Mouse (Mus musculus) kidney, adult 2 months (tissue): ENCODE measurements at regions not wholly inside any gene's neighbourhood (a gene's known extent, or its start where the extent isn't known, plus 50 kb on each side); places are given as distances from the start of the nearest gene placed in this dataset.
"Not testable (repeated sequence)": the region's sequence is repeated elsewhere in the genome, so short reads cannot be mapped to it uniquely, and the experiment has no call there.

ENCODE experiments used
- DNase-seq: peaks from one replicate; pipeline ENCODE4 v3.0.0; 2021
- H3K27ac ChIP-seq: fragments of 200-500 bp; 2 replicates; pipeline ENCODE4 v1.5.1; 2012; ENCODE audit warnings: low read depth, low read length, control low read depth, inconsistent platforms; ENCODE audit not compliant: insufficient read depth
- H3K27me3 ChIP-seq: fragments of 200-500 bp; replicated peaks from 2 replicates; pipeline ENCODE4 v1.6.1; 2012; ENCODE audit warnings: mild to moderate bottlenecking, moderate library complexity, low read length, inconsistent platforms; ENCODE audit not compliant: control insufficient read depth, insufficient read depth
- H3K36me3 ChIP-seq: fragments of 200-500 bp; 2 replicates; pipeline ENCODE4 v1.6.1; 2012; ENCODE audit warnings: mild to moderate bottlenecking, moderate library complexity, low read length, inconsistent platforms; ENCODE audit not compliant: control insufficient read depth, insufficient read depth
- H3K4me1 ChIP-seq: fragments of 200-500 bp; 2 replicates; pipeline ENCODE4 v1.6.1; 2011; ENCODE audit warnings: low read length; ENCODE audit not compliant: control insufficient read depth, insufficient read depth
- H3K4me3 ChIP-seq: fragments of 200-500 bp; 2 replicates; pipeline ENCODE4 v1.5.1; 2011; ENCODE audit warnings: mild to moderate bottlenecking, low read depth, low read length, control low read depth; ENCODE audit not compliant: insufficient read depth
- CTCF ChIP-seq: fragments of 200-500 bp; conservative IDR thresholded peaks from 2 replicates; pipeline ENCODE4 v1.5.1; 2011; ENCODE audit warnings: low read depth, mild to moderate bottlenecking, control low read depth, low read length, moderate library complexity, mixed read lengths; ENCODE audit not compliant: insufficient read depth, insufficient read length
- POLR2A ChIP-seq: fragments of 200-500 bp; IDR thresholded peaks from one replicate; pipeline ENCODE4 v1.6.1; 2011; ENCODE audit warnings: low read depth, low read length, control low read depth
- WGBS: fragments of 180-500 bp; shearing (Covaris S2); methylation state at CpG from one replicate; pipeline ENCODE4 v1.1.7; 2018; 5-methylcytosine and 5-hydroxymethylcytosine counted together

DNA sequence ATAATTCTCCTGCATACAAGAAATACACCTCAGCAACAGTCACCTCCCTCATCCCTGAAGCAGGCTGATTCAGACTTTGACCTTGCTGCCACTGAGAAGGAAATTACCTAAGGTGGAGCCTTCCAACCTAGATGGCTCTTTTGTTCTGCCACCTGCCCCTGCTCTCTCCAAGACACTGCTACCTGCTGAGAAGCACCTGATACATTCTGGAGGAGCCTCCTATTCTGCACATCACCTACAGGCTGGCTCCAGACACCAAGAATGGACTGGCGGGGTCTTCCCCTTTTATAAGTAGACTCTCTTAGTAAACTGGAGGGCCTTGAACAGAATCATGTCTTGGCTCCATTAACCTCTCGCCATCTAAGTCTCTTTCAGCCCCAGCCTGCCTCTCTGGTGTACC, 1149.5 kb upstream of the 2610301B20Rik start:
- DNase-seq, H3K27ac ChIP-seq, H3K4me3 ChIP-seq, H3K4me1 ChIP-seq, H3K27me3 ChIP-seq, H3K36me3 ChIP-seq: not testable (repeated sequence)
- 88% methylated on average over 2 of the region's 2 CpGs for WGBS

DNA sequence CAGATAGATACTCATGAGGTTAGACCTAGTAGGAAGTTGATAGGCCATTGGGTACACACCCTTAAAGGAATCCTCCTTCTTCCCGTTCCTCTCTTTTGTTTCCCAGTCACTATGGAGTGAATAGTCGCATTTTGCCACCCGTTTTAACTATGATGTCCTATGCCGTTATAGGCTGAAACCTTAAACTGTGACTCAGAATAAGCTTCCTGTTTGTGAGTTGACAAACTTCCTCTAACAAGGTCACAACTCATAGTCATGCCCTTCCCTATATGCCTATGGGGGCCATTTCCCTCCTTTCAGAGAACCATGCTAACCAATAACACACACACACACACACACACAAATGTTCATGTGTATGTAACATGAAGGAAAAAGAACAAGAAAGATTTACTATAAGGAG, 1136.6 kb upstream of the 2610301B20Rik start:
- TF ChIP-seq CTCF = no peak
- no peak for TF ChIP-seq POLR2A
- Histone ChIP-seq H3K27ac (no peak overlapping the region), H3K27me3 (no peaks in the 10 kb centered on the region), H3K4me1 (no peaks in the 10 kb centered on the region), H3K4me3 (no peak overlapping the region), H3K36me3 (no peaks in the 10 kb centered on the region)
- no peak for DNase-seq
- 75% methylated on average over 4 of the region's 4 CpGs for WGBS

DNA sequence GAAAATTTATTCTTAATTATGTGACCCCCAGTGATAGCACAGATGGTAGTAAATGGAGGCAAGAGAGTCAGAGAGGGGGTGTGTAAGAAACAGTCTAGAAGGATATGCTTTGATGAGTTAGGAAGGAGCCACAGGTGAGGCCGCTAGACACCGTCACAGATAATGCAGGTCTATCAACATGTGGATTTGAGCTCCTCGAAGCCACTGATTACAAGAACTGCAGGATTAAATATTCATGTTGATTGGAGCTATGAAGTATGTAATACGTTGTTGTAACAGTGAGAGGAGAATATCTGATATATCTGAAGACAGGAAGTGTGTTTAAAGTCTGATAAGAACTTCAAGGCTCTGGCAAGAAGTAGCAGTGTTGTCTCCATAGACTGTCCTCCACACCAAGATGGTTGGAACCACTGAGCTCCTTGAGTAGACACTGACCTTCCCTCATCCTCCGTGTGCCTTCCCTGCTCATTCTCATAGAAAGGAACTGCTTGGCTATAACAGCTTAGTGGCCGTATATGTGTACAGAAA, 1126.8 kb upstream of the 2610301B20Rik start:
- no peak overlapping the region for H3K27ac ChIP-seq
- no peaks in the 10 kb centered on the region for H3K4me1 ChIP-seq
- no peak for DNase-seq
- H3K27me3 ChIP-seq = no peaks in the 10 kb centered on the region
- WGBS = 83% methylated on average over 6 of the region's 6 CpGs
- no peak overlapping the region for H3K4me3 ChIP-seq
- H3K36me3 ChIP-seq = no peaks in the 10 kb centered on the region
- TF ChIP-seq POLR2A = no peak
- TF ChIP-seq CTCF = no peak

DNA sequence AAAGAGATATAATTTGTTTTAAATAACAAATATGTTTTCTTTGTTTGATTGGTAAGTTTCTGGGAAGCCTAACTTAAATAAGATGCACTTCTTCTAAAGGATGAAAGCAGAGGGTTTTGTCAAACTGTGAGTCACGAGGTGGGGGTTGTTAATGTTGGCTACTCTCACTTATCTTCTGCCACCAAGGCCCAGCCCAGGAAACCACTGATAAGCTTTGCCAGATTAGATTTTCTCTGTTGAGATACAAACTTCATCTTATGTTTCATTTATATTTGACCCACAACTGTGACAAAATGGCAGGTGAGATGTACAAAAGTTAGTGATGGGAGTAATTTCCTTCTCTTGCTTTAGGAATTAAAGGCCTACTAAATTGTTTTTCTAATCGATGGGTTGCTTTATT, 1126.2 kb upstream of the 2610301B20Rik start:
- DNase-seq = no peak
- Histone ChIP-seq H3K27ac (no peak overlapping the region), H3K4me1 (no peaks in the 10 kb centered on the region), H3K27me3 (no peaks in the 10 kb centered on the region), H3K4me3 (no peak overlapping the region), H3K36me3 (no peaks in the 10 kb centered on the region)
- TF ChIP-seq CTCF = no peak
- no peak for TF ChIP-seq POLR2A
- 65% methylated on average over 2 of the region's 2 CpGs for WGBS

DNA sequence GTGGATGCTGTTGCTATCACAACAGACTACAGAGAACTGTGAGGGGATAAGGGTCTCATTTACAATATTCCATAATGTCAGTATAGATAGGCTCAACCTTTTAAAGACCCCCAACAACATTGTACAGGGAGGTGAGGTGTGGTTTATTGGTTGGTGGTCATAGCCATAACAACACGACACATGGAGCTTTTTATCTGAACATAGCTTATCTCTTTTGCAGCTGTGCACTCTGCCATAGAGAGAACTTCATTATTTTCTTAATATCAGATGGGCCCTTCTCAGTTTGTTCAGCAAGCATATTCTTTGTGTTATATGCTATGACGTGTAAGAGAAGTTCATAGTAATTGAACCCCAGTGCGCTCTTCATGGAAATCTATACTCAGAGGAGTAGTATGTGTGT, 1124.4 kb upstream of the 2610301B20Rik start:
- 93% methylated on average over 3 of the region's 3 CpGs for WGBS
- Histone ChIP-seq H3K4me3 (no peak overlapping the region), H3K4me1 (no peaks in the 10 kb centered on the region), H3K27ac (no peak overlapping the region), H3K27me3 (no peaks in the 10 kb centered on the region), H3K36me3 (no peaks in the 10 kb centered on the region)
- DNase-seq = no peak
- TF ChIP-seq CTCF (no peak), POLR2A (no peak)

DNA sequence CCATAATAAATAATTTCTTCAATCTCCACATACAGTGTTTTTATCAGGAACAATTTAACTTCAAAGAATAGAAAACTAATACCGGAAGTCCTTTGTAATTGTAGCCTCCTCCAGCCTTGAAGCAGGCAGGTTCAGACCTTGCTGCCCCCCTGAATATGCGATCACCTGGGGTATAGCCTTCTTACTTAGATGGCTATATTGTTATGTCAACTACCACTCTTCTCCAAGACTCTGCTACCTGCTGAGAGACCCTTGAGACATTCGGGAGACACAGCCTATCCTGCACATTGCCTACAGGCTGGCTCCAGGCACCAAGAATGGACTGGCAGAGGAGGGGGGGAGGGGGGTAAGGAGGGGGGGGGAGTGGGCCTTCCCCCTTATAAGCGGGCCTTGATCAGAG, 1123.9 kb upstream of the 2610301B20Rik start:
- 76% methylated on average over 4 of the region's 4 CpGs for WGBS
- DNase-seq = no peak

DNA sequence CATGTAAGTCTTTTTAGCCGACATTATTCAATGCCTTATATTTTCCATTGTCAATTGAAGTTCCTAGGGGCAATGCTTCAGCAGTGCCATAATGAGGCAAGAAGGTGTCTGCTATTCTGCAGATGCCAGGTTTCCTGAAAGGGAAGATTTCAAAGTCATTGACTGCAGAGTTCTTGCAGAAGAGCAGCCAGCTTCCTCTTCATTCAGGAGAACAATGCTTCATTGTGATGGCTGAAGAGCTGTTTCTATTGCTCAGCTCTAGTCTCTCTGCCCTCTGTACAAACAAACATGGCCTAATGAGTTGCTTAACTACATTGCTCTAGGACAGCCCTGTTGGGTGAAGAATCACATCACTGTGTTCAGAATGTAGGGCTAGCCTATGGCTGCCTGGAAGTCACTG, 1111.0 kb upstream of the 2610301B20Rik start:
- H3K4me3 ChIP-seq = no peak overlapping the region
- DNase-seq = no peak
- H3K27me3 ChIP-seq = no peaks in the 10 kb centered on the region
- no peak overlapping the region for H3K27ac ChIP-seq
- WGBS = 80% methylated on average over 1 of the region's 1 CpGs
- H3K36me3 ChIP-seq = no peaks in the 10 kb centered on the region
- H3K4me1 ChIP-seq = no peaks in the 10 kb centered on the region
- TF ChIP-seq POLR2A (no peak), CTCF (no peak)

More for the DNA sequence above, 1123.9 kb upstream of the 2610301B20Rik start:
- Histone ChIP-seq H3K36me3 (no peaks in the 10 kb centered on the region), H3K4me1 (no peaks in the 10 kb centered on the region), H3K27ac (no peak overlapping the region), H3K4me3 (no peak overlapping the region), H3K27me3 (no peaks in the 10 kb centered on the region)
- no peak for TF ChIP-seq POLR2A
- no peak for TF ChIP-seq CTCF

DNA sequence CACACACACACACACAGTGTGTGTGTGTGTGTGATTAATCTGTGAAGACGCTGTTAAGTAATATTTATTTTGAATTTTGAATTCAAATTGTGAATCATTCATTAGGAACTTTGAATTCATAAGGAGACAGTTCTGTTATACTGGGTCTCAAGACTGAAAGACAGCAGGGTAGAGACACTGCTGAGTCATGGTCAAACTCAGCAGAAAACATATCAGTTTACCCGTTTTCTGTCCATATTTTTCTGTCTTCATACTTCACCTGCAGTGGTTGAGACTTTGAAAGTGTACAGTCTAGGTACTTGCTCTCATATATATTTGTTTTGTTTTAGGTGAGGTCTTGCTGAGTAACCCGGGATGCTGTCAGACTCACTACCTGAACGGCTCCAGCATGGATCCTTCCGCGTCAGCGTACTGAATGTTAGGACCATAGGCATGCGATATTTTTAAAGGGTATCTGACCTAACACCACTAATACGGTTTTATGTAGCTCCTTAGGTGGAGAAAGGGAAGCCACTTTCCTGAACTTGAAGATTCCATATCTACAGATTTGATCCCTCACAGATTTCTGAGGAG, 1104.6 kb upstream of the 2610301B20Rik start:
- H3K4me1 ChIP-seq = no peaks in the 10 kb centered on the region; the same call in 1 of the 2 replicates
- H3K36me3 ChIP-seq = no peaks in the 10 kb centered on the region
- DNase-seq = peak; percentile 37
- H3K27ac ChIP-seq = no peak overlapping the region
- H3K4me3 ChIP-seq = peak overlapping the region; percentile 29
- WGBS = 50% methylated on average over 9 of the region's 9 CpGs
- TF ChIP-seq CTCF (no peak), POLR2A (no peak)
- H3K27me3 ChIP-seq = no peaks in the 10 kb centered on the region
